Mouse (Mus musculus) embryonic fibroblast, embryonic 13.5 days (primary cell): ENCODE measurements around the gene Tulp3.

Source experiments
- CTCF ChIP-seq: IDR thresholded peaks from 2 replicates; pipeline ENCODE4 v1.5.1; 2011; ENCODE audit warnings: mild to moderate bottlenecking, control low read depth, low read length, moderate library complexity, borderline replicate concordance; ENCODE audit not compliant: insufficient read depth
- POLR2A ChIP-seq: IDR thresholded peaks from 2 replicates; pipeline ENCODE4 v1.6.1; 2011; ENCODE audit warnings: low read depth, mild to moderate bottlenecking, control low read depth, low read length, moderate library complexity

- no peak for TF ChIP-seq POLR2A
- no peak for TF ChIP-seq CTCF
These were observed 10.0 kb downstream of the Tulp3 start for GRCm38 (mm10) chr6:128345623-128346022.
